Mouse (Mus musculus): ENCODE results near the gene Ott. TPM values are rescaled to one million over a fixed set of nuclear protein-coding genes. Genes with fewer than 3 reads are reported as not detected.

The Ott gene
- polyA plus RNA-seq (2017; shearing (Covaris generic)), result not detected

DNA sequence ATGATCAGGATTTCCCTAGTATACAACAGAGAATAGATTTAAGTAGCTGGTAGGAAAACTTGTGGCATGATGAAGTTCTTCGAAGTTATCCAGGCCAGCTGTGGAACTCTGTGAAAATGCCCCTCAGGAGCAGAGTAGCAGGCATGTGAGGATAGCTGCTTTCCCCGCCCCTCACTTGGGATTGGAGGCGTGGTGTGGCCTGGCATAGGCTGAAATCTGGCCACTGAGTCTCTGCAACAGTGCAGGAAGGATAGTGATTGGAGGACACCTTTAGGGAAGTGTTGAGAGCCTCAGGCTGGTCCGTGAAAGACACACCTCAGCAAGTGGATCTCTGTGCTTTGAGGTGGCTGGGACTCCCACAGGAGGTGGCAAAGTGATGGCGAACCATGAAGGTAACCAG is at the start of gene Ott:
TSS of gene Ott (plus strand) at position 301 of the 400 bp plus-strand sequence.

Other genes with a start within 250 kb of the Ott start
- gene Luzp4, start 216.6 kb upstream of the Ott start, polyA plus RNA-seq (2017; shearing (Covaris generic)), result under 1 TPM; 0.08 to 0.29 TPM
- gene Gm15093, start 198.1 kb downstream of the Ott start, polyA plus RNA-seq (2017; shearing (Covaris generic)), result not detected

Measured in inflammation-experienced regulatory T-cells (primary cell).